Mouse (Mus musculus) embryonic fibroblast, embryonic 13.5 days (primary cell): Measurements from ENCODE around the gene Gm20388.

Source experiments
- CTCF ChIP-seq: IDR thresholded peaks from 2 replicates; pipeline ENCODE4 v1.5.1; 2011; ENCODE audit warnings: mild to moderate bottlenecking, control low read depth, low read length, moderate library complexity, borderline replicate concordance; ENCODE audit not compliant: insufficient read depth
- POLR2A ChIP-seq: IDR thresholded peaks from 2 replicates; pipeline ENCODE4 v1.6.1; 2011; ENCODE audit warnings: low read depth, mild to moderate bottlenecking, control low read depth, low read length, moderate library complexity

GRCm38 (mm10) chr8:120777184-120777583, 866.5 kb downstream of the Gm20388 start:
- TF ChIP-seq CTCF = no peak
- no peak for TF ChIP-seq POLR2A
